Mouse (Mus musculus) gastrocnemius, adult 8-10 months (tissue): ENCODE results near the gene Gm13762. TPM values are rescaled to one million over a fixed set of nuclear protein-coding genes. Genes with fewer than 3 reads are reported as not detected.
"Not testable (repeated sequence)": the region's sequence is repeated elsewhere in the genome, so short reads cannot be mapped to it uniquely, and the experiment has no call there.

ENCODE experiments used
- DNase-seq, 2 experiments: peaks; one replicate each; pipeline ENCODE4 v3.0.0; 2022; ENCODE audit warnings: low spot score in 2 of 2
- total RNA-seq, 4 experiments: library from RNA; stranded (reverse); gene quantifications; 2 replicates each; pipeline ENCODE4 v1.2.4; 2022

The Gm13762 gene
- not detected for total RNA-seq

DNA sequence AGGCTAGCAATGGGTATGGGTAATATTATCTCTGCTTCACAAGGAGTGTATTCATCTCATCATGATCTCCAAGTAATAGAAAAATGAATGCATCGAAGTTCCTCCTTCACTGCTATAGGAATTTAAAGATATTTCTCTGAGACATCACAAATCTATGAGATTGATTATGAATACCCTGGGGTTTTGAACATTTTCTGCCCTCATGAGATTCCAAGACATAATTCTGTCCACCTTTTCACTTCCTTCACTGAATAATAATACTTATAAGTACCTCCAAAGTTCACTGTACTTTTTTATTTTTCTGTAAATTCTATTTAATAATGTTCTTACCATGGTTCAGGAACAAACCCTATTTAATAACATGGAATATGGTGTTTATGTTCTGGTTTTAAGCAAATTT lies at the start of gene Gm13762:
Gene Gm13762, minus strand, starts transcription at position 101 of the 400 bp plus-strand sequence.
- no peak for DNase-seq

DNA sequence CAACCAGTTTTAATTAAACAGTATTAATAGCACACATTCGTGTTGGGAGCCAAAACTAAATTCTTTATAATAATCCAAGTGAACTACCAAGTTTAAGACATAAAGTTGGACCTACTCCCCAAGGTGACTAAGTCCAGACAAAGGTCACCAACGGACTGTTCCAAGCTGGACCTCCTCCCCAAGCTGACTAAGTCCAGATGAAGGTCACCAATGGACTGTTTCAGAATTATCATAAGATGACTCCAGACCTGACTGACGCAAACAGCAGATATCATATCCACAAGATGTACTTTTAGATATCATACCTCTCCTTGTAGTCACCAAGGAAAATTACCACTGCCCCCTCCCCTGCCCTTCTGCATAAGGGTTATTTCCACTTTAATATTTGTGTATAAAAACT lies 41.4 kb upstream of the Gm13762 start:
- not testable (repeated sequence) for DNase-seq

DNA sequence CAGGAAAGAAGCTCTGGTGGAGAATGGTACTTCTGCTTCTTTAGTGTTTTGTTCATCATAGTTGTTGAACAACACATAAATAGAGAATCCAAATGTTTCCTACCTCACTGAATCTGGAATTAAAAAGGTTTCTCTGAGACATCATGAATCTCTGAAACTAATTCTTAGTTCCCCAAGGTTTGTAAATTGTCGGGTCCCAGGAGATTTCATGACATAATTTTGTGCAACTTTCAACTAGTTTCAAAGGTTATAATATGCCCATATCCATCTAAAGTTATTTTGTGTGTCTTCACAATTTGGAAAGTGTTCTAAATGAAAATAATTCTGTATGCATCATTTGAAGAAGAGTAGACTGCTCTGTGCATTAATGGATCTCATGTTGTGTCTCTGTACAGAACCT lies 38.2 kb upstream of the Gm13762 start, which contains the start of gene Olfr1216:
Gene Olfr1216, minus strand, starts transcription at position 101 of the 400 bp plus-strand sequence.
- DNase-seq: no peak

DNA sequence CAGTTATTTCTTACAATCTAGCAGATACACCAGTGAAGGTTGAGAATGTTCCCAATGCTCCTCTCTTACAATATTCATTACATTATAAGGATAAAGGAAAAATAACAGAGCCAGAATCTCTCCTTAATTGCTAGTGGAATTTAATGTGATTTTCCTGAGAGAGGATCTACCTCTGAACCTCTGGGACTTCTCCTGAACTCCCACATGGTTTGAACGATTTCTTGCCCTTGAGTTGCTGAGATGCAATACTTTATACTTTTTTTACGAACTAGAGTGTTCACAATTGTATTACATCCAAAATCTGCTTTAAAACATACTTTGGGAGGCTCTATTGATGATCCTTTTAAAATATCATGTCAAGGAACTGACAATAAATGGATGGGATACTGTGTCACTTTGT lies 26.8 kb upstream of the Gm13762 start, which contains the start of gene Olfr1215:
Gene Olfr1215, minus strand, starts transcription at position 101 of the 400 bp plus-strand sequence.
- DNase-seq: no peak

DNA sequence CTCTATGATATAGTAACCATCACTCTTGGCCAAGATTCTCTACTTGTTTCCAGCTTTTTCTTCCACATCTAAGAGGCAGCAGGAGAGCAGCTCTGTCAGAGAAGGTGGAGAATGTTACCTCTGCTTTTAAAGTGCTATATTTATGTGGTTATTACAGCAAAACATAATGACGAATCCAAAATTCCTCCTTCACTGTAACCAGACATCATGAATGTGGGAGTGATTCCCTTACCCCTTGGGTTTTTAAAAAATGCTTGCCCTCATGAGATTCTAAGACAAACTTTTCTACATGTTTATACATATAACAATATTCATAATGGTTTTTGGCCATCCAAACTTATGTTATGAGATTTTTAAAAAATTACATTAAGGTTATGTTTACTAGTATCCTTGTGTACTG lies 12.5 kb upstream of the Gm13762 start, which contains the start of gene Olfr1214:
Gene Olfr1214, minus strand, starts transcription at position 101 of the 400 bp plus-strand sequence.
- no peak for DNase-seq

DNA sequence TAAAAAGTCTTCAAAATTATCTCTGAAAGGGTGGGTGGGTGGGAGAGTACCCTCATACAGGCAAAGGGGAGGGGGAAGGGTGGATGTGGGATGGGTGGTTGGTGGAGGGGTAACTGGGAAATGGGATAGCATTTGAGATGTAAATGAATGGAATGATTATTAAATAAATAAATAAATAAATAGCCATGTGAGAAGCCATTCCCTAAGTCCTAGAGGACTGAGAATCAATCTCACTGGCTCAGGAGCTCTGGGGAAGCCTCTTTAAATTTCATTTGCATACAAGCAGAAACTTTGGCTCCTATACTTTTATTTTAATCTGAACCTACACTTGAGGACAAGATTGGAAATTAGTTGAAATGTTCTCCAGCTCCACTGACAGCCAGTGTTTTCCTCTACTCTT lies 26.4 kb downstream of the Gm13762 start, which contains the start of gene Olfr1212:
Gene Olfr1212, plus strand, starts transcription at position 301 of the 400 bp plus-strand sequence.
- DNase-seq: no peak

DNA sequence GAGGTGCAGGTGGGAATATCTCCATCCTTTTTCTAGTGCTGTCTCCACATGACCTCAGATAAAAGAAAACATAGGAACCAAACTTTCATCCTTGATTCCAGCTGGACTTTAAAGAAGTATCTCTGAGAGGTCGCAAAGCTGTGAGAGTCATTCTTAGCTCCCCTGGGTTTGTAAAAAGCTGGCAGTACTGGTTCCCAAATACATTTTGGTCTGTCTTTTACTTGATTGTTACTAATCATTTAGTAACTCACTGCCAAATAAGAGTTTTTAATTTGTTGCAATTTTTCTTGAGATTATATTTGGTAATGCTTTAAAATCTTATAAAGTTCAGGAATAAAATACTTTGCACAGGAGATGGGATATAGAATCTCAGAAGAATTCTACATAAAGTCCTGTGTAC lies 42.1 kb downstream of the Gm13762 start, which contains the start of gene Olfr1211:
Gene Olfr1211, minus strand, starts transcription at position 101 of the 400 bp plus-strand sequence.
- no peak for DNase-seq

Other genes with a start within 250 kb of the Gm13762 start
- not detected for gene Olfr1197, start 247.9 kb downstream of the Gm13762 start, total RNA-seq
- not detected for gene Olfr1198, start 228.9 kb downstream of the Gm13762 start, total RNA-seq
- gene Olfr1199, start 219.8 kb downstream of the Gm13762 start, total RNA-seq: not detected
- gene Olfr1200, start 209.8 kb downstream of the Gm13762 start, total RNA-seq: not detected
- gene Olfr1201, start 187.2 kb downstream of the Gm13762 start, total RNA-seq: not detected
- gene Olfr1202, start 165.8 kb downstream of the Gm13762 start, total RNA-seq: not detected
- gene Olfr1205, start 150.5 kb downstream of the Gm13762 start, total RNA-seq: not detected
- not detected for gene Olfr1204, start 131.0 kb downstream of the Gm13762 start, total RNA-seq
- gene Olfr1206, start 117.0 kb downstream of the Gm13762 start, total RNA-seq: not detected
- gene Olfr1208, start 78.0 kb downstream of the Gm13762 start, total RNA-seq: not detected
- gene Olfr1209, start 65.1 kb downstream of the Gm13762 start, total RNA-seq: not detected
- not detected for gene Olfr1211, start 42.2 kb downstream of the Gm13762 start, total RNA-seq
- gene Olfr1212, start 26.3 kb downstream of the Gm13762 start, total RNA-seq: not detected
- not detected for gene Olfr1214, start 12.4 kb upstream of the Gm13762 start, total RNA-seq
- not detected for gene Olfr1215, start 26.7 kb upstream of the Gm13762 start, total RNA-seq
- gene Olfr1216, start 38.1 kb upstream of the Gm13762 start, total RNA-seq: not detected
- not detected for gene Olfr1217, start 51.8 kb upstream of the Gm13762 start, total RNA-seq
- gene Olfr1218, start 80.9 kb upstream of the Gm13762 start, total RNA-seq: not detected
- gene Olfr1219, start 103.2 kb upstream of the Gm13762 start, total RNA-seq: not detected
- not detected for gene Olfr1220, start 126.6 kb upstream of the Gm13762 start, total RNA-seq
- not detected for gene Olfr1221, start 137.0 kb upstream of the Gm13762 start, total RNA-seq
- not detected for gene Olfr1222, start 152.8 kb upstream of the Gm13762 start, total RNA-seq
- gene Olfr1223, start 171.3 kb upstream of the Gm13762 start, total RNA-seq: not detected
- not detected for gene Olfr1224-ps1, start 183.8 kb upstream of the Gm13762 start, total RNA-seq
- not detected for gene Olfr1225, start 194.4 kb upstream of the Gm13762 start, total RNA-seq
- gene Olfr1226, start 219.8 kb upstream of the Gm13762 start, total RNA-seq: not detected